Mouse (Mus musculus) embryo, embryonic 10 days (tissue): ENCODE measurements at regions not wholly inside any gene's neighbourhood (a gene's known extent, or its start where the extent isn't known, plus 50 kb on each side); places are given as distances from the start of the nearest gene placed in this dataset.
A peak's percentile ranks its signal among the peaks of the same experiment; 100 is the strongest.

Experiments
- DNase-seq: peaks from one replicate; pipeline ENCODE4 v3.0.0-alpha.2; 2015; ENCODE audit warnings: low spot score

GRCm38 (mm10) chr8:4411126-4411525 is 81.7 kb upstream of the Cers4 start:
- no peak for DNase-seq

GRCm38 (mm10) chr8:4411836-4412235 is 81.0 kb upstream of the Cers4 start:
- DNase-seq: no peak

- peak; percentile 51 for DNase-seq
These were observed 79.6 kb upstream of the Cers4 start for GRCm38 (mm10) chr8:4413206-4413605.

DNA sequence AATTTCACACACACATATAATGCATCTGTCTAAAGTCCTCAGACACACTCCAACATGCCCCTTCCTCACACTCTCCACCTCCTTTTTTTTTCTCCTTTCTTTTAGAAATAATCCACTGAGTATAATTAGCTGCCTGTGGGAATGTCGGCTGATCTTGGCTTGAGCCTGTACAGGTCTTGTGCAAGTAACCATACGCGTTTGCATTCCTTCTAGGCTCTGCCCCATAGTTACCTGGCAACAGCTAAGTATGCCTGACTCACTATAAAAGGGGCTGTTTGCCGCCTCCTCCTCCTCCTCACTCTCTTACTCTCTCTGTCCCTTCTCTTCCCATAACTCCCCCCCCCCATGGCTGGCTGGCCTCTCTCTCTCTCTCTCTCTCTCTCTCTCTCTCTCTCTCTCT is 79.1 kb upstream of the Cers4 start:
- peak; percentile 31 for DNase-seq

DNA sequence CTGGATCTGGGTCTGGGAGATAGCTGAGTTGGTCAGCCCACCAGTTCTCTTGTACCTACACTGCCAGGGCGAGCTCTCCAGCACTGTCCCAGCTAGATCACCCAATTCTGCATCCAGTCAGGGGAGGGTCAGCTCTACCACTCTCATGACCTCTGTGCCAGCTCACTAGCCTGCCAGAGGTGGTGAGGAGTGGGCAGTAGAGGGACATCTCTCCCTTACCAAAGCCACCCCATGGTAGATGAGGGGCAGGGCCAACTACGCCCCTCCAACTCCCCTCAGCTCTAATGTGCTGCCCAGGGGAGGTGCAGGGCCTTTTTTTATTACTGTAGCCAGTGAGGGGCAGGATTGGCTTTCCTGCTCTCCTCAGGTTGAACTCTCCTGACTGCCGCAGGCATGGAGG is 75.7 kb upstream of the Cers4 start:
- no peak for DNase-seq

- DNase-seq: no peak
These were observed 59.7 kb upstream of the Cers4 start for GRCm38 (mm10) chr8:4433161-4433560.

GRCm38 (mm10) chr8:4436546-4436945 is 56.3 kb upstream of the Cers4 start:
- no peak for DNase-seq
